Mouse (Mus musculus): ENCODE data around the gene Vmn1r56.
"Not testable (repeated sequence)": the region's sequence is repeated elsewhere in the genome, so short reads cannot be mapped to it uniquely, and the experiment has no call there.

Vmn1r56 gene

GRCm38 (mm10) chr7:5196647-5197046, at the start of gene Vmn1r56:
Gene Vmn1r56 (minus strand): TSS chr7:5196747.
- DNase-seq: not testable (repeated sequence)

GRCm38 (mm10) chr7:5218193-5218592, 21.6 kb upstream of the Vmn1r56 start, which contains the start of gene Vmn1r57:
Gene Vmn1r57 (plus strand): TSS chr7:5218493.
- not testable (repeated sequence) for DNase-seq

- DNase-seq: not testable (repeated sequence)
These were observed 47.0 kb downstream of the Vmn1r56 start, which contains the start of gene Vmn1r55 for GRCm38 (mm10) chr7:5149570-5149969. Gene Vmn1r55 (minus strand): TSS chr7:5149670.
